Comparison of ENCODE assay signal across 8 mouse cellular contexts in the genomic region with DNA sequence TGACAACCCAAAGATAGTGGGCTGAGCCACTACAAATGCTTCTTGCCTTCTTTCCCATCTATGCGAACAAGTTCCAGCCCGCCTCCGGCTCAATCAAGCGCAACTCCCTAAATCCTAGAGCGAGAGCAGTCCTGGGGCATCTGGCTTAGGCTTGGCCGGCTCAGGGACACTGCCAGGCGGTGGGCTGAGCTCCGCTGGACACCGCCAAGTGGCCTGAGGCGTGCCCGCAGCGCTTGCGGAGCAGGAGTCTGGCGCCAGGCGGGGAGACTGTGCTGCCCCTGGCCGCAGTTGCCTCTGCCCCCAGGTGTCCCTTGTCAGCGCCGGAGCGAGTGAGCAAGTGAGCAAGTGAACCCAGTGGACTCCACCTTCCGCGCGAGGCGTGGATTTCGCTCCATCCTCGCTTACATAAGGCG. TPM values are rescaled to one million over a fixed set of nuclear protein-coding genes. Genes with fewer than 3 reads are reported as not detected.
DNase-seq lines count a peak whose midpoint lies in the region; ATAC-seq and TF ChIP-seq lines count a peak whose summit lies in the region.

No protein-coding gene starts in this region.

- DNase-seq in R1 (ENCODE audit: low read depth, low spot score) = peak; percentile 50
- peak; percentile 87 for DNase-seq in cerebellum, adult 11 months
- DNase-seq in heart, postnatal 4 days = peak; percentile 51
- DNase-seq in layer of hippocampus, adult 8-10 months (ENCODE audit: low spot score in 2 of 2) = peak; percentile 54 to 59
- DNase-seq in lung, postnatal 0 days (ENCODE audit: low spot score) = peak; percentile 27
- peak; percentile 60 for DNase-seq in right cerebral cortex, postnatal 14 days

- H3K27ac ChIP-seq in forebrain, embryonic 15.5 days (replicated peaks) = peak overlapping the region; percentile 86
- H3K27ac ChIP-seq in lung, postnatal 0 days (ENCODE audit: low read length) = 0 out of 2 replicates have a peak overlapping the region, but pooled peaks have one; percentile 26

- TF ChIP-seq EP300 in lung, postnatal 0 days (IDR thresholded peaks at IDR 0.05) = no peak

- peak overlapping the region; percentile 69 for H3K9ac ChIP-seq in forebrain, embryonic 15.5 days (replicated peaks)
- H3K9ac ChIP-seq in lung, postnatal 0 days (replicated peaks; ENCODE audit: low read depth) = no peak overlapping the region

- peak; percentile 31 for TF ChIP-seq CTCF in lung, postnatal 0 days (IDR thresholded peaks at IDR 0.05)

- H3K9me3 ChIP-seq in forebrain, embryonic 15.5 days = no peaks in the 10 kb centered on the region
- H3K9me3 ChIP-seq in lung, postnatal 0 days (ENCODE audit: low read length) = no peaks in the 10 kb centered on the region

- H3K4me3 ChIP-seq in forebrain, embryonic 15.5 days = peak overlapping the region; percentile 82
- peak overlapping the region; percentile 64 for H3K4me3 ChIP-seq in lung, postnatal 0 days (ENCODE audit: low read depth, low read length)

- peak overlapping the region; percentile 99 for H3K4me2 ChIP-seq in forebrain, embryonic 15.5 days (replicated peaks)
- peak overlapping the region; percentile 89 for H3K4me2 ChIP-seq in lung, postnatal 0 days (replicated peaks; ENCODE audit: low read depth, low read length)

- 0% methylated on average over 26 of the region's 26 CpGs for WGBS in forebrain, embryonic 15.5 days
- WGBS in lung, postnatal 0 days = 4% methylated on average over 26 of the region's 26 CpGs

- H3K4me1 ChIP-seq in forebrain, embryonic 15.5 days = peaks cover 25% of the 10 kb centered on the region
- H3K4me1 ChIP-seq in lung, postnatal 0 days (ENCODE audit: insufficient read depth, low read depth, low read length) = no peaks in the 10 kb centered on the region

- no peaks in the 10 kb centered on the region for H3K36me3 ChIP-seq in forebrain, embryonic 15.5 days
- no peaks in the 10 kb centered on the region for H3K36me3 ChIP-seq in lung, postnatal 0 days (ENCODE audit: insufficient read depth, low read length)

- peaks cover 30% of the 10 kb centered on the region for H3K27me3 ChIP-seq in forebrain, embryonic 15.5 days
- H3K27me3 ChIP-seq in lung, postnatal 0 days (replicated peaks; ENCODE audit: insufficient read depth, low read length) = 0 out of 2 replicates have a peak, but pooled peaks cover 8% of the 10 kb centered on the region

- peak; percentile 77 for ATAC-seq in forebrain, embryonic 15.5 days (replicated peaks)
- peak; percentile 63 for ATAC-seq in lung, postnatal 0 days
- ATAC-seq in megakaryocyte-erythroid progenitor cell, adult 5-6 weeks (replicated peaks; ENCODE audit: low FRiP score, low TSS enrichment, poor library complexity, severe bottlenecking) = no peak

RNA-seq across cellular contexts. Expression of a gene that starts 0.3 kb away (rescaled TPM):
- polyA plus RNA-seq in forebrain, embryonic 15.5 days (2015; fragmentation: Nextera tagmentation; extraction: Ambion mirVana) = 5.7 and 6.9 TPM in 2 replicates
- 1 to 10 TPM in 1 of 2 experiments, under 1 TPM in 1; 0.86 to 1.1 TPM for total RNA-seq in heart, postnatal 4 days (2021)
- total RNA-seq in layer of hippocampus, adult 8-10 months (2022) = 10 to 100 TPM; 43.6 to 54.1 (median 48.0) TPM
- 6.5 and 7.0 TPM in 2 replicates for polyA plus RNA-seq in lung, postnatal 0 days (2015; fragmentation: Nextera tagmentation; extraction: Ambion mirVana)
- not detected in 2 replicates for total RNA-seq in megakaryocyte-erythroid progenitor cell, adult 5-6 weeks (2014; fragmentation: Nextera tagmentation)
- 0.19 TPM in 1 of 2 replicates, not detected in the other for total RNA-seq in megakaryocyte-erythroid progenitor cell, adult 5-6 weeks (2017)

Comparison
In these comparisons a context has a peak if more than half of its experiments do, and no peak if none do; other contexts are left out.
1. DNase-seq: peak in every context shown above with its lines; median percentile 87 in cerebellum, adult 11 months; 60 in right cerebral cortex, postnatal 14 days; 56 in layer of hippocampus, adult 8-10 months; 51 in heart, postnatal 4 days; 50 in R1; 27 in lung, postnatal 0 days.
2. RNA of a gene that starts 0.3 kb away (total RNA-seq): 43.6 to 54.1 TPM in layer of hippocampus, adult 8-10 months; 0.86 to 1.1 TPM in heart, postnatal 4 days and 0.19 TPM in megakaryocyte-erythroid progenitor cell, adult 5-6 weeks; every median in the first group is over 10 times any median in the second.